Mouse (Mus musculus) lung, embryonic 14.5 days (tissue): Measurements from ENCODE around the gene Cdc20b. TPM values are rescaled to one million over a fixed set of nuclear protein-coding genes. Genes with fewer than 3 reads are reported as not detected.

Experiments
- ATAC-seq: fragments of 200-750 bp; cut with Nextera tagmentation; 2 replicates; pipeline ENCODE4 v1.8.0; 2017; ENCODE audit warnings: mild to moderate bottlenecking, moderate TSS enrichment, moderate library complexity; ENCODE audit not compliant: insufficient read depth
- DNase-seq: peaks from one replicate; pipeline ENCODE4 v3.0.0-alpha.2; 2015
- H3K27ac ChIP-seq: fragments of 300-500 bp; sonication (generic); 2 replicates; pipeline ENCODE4 v1.5.1; 2014; ENCODE audit warnings: low read depth, mild to moderate bottlenecking, moderate library complexity
- H3K27me3 ChIP-seq: fragments of 300-500 bp; sonication (generic); 2 replicates; pipeline ENCODE4 v1.6.1; 2014; ENCODE audit warnings: low read length, control low read depth; ENCODE audit not compliant: insufficient read depth
- H3K36me3 ChIP-seq: fragments of 300-500 bp; sonication (generic); 2 replicates; pipeline ENCODE4 v1.6.1; 2014; ENCODE audit warnings: control low read depth; ENCODE audit not compliant: insufficient read depth
- H3K4me1 ChIP-seq: fragments of 300-500 bp; sonication (generic); 2 replicates; pipeline ENCODE4 v1.6.1; 2014; ENCODE audit warnings: antibody characterized with exemption, control low read depth; ENCODE audit not compliant: insufficient read depth
- H3K4me2 ChIP-seq: fragments of 300-500 bp; sonication (generic); 2 replicates; pipeline ENCODE4 v1.6.1; 2014; ENCODE audit warnings: mild to moderate bottlenecking
- H3K4me3 ChIP-seq: fragments of 300-500 bp; sonication (generic); 2 replicates; pipeline ENCODE4 v1.5.1; 2014; ENCODE audit warnings: low read depth, low read length
- H3K9ac ChIP-seq: fragments of 300-500 bp; sonication (generic); 2 replicates; pipeline ENCODE4 v1.6.1; 2014
- H3K9me3 ChIP-seq: fragments of 300-500 bp; sonication (generic); 2 replicates; pipeline ENCODE4 v1.6.1; 2016; ENCODE audit warnings: low read depth, low read length, control low read depth
- CTCF ChIP-seq: IDR thresholded peaks from 2 replicates; pipeline ENCODE4 v1.5.1; 2016; ENCODE audit warnings: antibody characterized with exemption, low read depth
- WGBS: fragments of 180-500 bp; shearing (Covaris S2); extraction: QIAGEN DNeasy Blood & Tissue Kit; methylation state at CpG from one replicate; pipeline ENCODE4 v1.1.7; 2014; 5-methylcytosine and 5-hydroxymethylcytosine counted together
- polyA plus RNA-seq: library from polyadenylated mRNA; unstranded; fragments of >200 nt; fragmentation: Nextera tagmentation; extraction: Ambion mirVana; gene quantifications from 2 replicates; pipeline ENCODE4 v1.2.1, GENCODE M21; 2014

Gene Cdc20b
- polyA plus RNA-seq, 1 experiment from 2014 or later: not detected

- no peak overlapping the region for H3K9ac ChIP-seq
- DNase-seq: peak; percentile 71
- peak overlapping the region; percentile 51 for H3K4me3 ChIP-seq
- no peak for ATAC-seq
- H3K9me3 ChIP-seq: no peaks in the 10 kb centered on the region
- 1% methylated on average over 23 of the region's 23 CpGs for WGBS
- peaks cover 85% of the 10 kb centered on the region for H3K27me3 ChIP-seq
- H3K4me2 ChIP-seq: peak overlapping the region; percentile 100
- H3K4me1 ChIP-seq: no peaks in the 10 kb centered on the region; the same call in 1 of the 2 replicates
- no peak for TF ChIP-seq CTCF
- no peaks in the 10 kb centered on the region for H3K36me3 ChIP-seq
- H3K27ac ChIP-seq: no peak overlapping the region
These were observed 45.4 kb upstream of the Cdc20b start for GRCm38 (mm10) chr13:112989541-112989940.

- H3K27ac ChIP-seq: no peak overlapping the region
- no peak overlapping the region for H3K4me2 ChIP-seq
- no peak for TF ChIP-seq CTCF
- DNase-seq: no peak
- H3K9ac ChIP-seq: no peak overlapping the region
- no peaks in the 10 kb centered on the region; the same call in 1 of the 2 replicates for H3K4me1 ChIP-seq
- 15% methylated on average over 4 of the region's 4 CpGs for WGBS
- ATAC-seq: no peak
- no peak overlapping the region for H3K4me3 ChIP-seq
- H3K27me3 ChIP-seq: peaks cover 90% of the 10 kb centered on the region
- no peaks in the 10 kb centered on the region for H3K36me3 ChIP-seq
- no peaks in the 10 kb centered on the region for H3K9me3 ChIP-seq
These were observed 44.6 kb upstream of the Cdc20b start for GRCm38 (mm10) chr13:112990346-112990745.

GRCm38 (mm10) chr13:112993531-112994152, 41.3 kb upstream of the Cdc20b start, which contains the start of gene Mcidas:
Gene Mcidas, plus strand, starts transcription at chr13:112993845.
- no peak within 1 kb of the TSS for H3K27ac ChIP-seq
- peak within 1 kb of the TSS; percentile 73 for H3K4me2 ChIP-seq
- under 1% methylated on average over 63 of the region's 63 CpGs for WGBS
- H3K9me3 ChIP-seq: no peaks in the 10 kb centered on the region
- peak within 1 kb of the TSS; percentile 41 for H3K4me3 ChIP-seq
- H3K4me1 ChIP-seq: no peaks in the 10 kb centered on the region; the same call in 1 of the 2 replicates
- H3K36me3 ChIP-seq: no peaks in the 10 kb centered on the region
- ATAC-seq: peak; percentile 36
- TF ChIP-seq CTCF: no peak
- no peak within 1 kb of the TSS for H3K9ac ChIP-seq
- peaks cover 94% of the 10 kb centered on the region for H3K27me3 ChIP-seq
- DNase-seq: no peak

- Histone ChIP-seq H3K9me3 (no peaks in the 10 kb centered on the region), H3K9ac (no peak overlapping the region), H3K4me1 (no peaks in the 10 kb centered on the region; the same call in 1 of the 2 replicates), H3K4me2 (peak overlapping the region; percentile 73), H3K27me3 (peaks cover 94% of the 10 kb centered on the region), H3K36me3 (no peaks in the 10 kb centered on the region), H3K27ac (no peak overlapping the region), H3K4me3 (peak overlapping the region; percentile 41)
- 1% methylated on average over 25 of the region's 25 CpGs for WGBS
- peak; percentile 83 for TF ChIP-seq CTCF
- DNase-seq: peak; percentile 77
- ATAC-seq: peak; percentile 26; the same call in 1 of the 2 replicates
These were observed 40.7 kb upstream of the Cdc20b start for GRCm38 (mm10) chr13:112994191-112994590.

- Histone ChIP-seq H3K9ac (no peak overlapping the region), H3K9me3 (no peaks in the 10 kb centered on the region), H3K4me2 (no peak overlapping the region), H3K27ac (no peak overlapping the region), H3K36me3 (no peaks in the 10 kb centered on the region), H3K4me1 (no peaks in the 10 kb centered on the region), H3K4me3 (no peak overlapping the region), H3K27me3 (peaks cover 80% of the 10 kb centered on the region)
- 47% methylated on average over 4 of the region's 4 CpGs for WGBS
- DNase-seq: no peak
- no peak for TF ChIP-seq CTCF
- no peak for ATAC-seq
These were observed 38.5 kb upstream of the Cdc20b start for GRCm38 (mm10) chr13:112996407-112996806.

GRCm38 (mm10) chr13:112997369-112997768, 37.5 kb upstream of the Cdc20b start:
- H3K27me3 ChIP-seq: peaks cover 75% of the 10 kb centered on the region

GRCm38 (mm10) chr13:112998427-112999201, 36.3 kb upstream of the Cdc20b start:
- peak overlapping the region; percentile 27 for H3K9ac ChIP-seq
- H3K27ac ChIP-seq: no peak overlapping the region
- DNase-seq (peak; percentile 54), ATAC-seq (0 out of 2 replicates have a peak, but pooled peaks have one; percentile 21)
- H3K9me3 ChIP-seq: no peaks in the 10 kb centered on the region
- peak overlapping the region; percentile 69 for H3K4me2 ChIP-seq
- 1% methylated on average over 45 of the region's 46 CpGs for WGBS
- TF ChIP-seq CTCF: no peak
- H3K36me3 ChIP-seq: no peaks in the 10 kb centered on the region
- H3K4me1 ChIP-seq: no peaks in the 10 kb centered on the region
- H3K4me3 ChIP-seq: peak overlapping the region; percentile 34
- peaks cover 64% of the 10 kb centered on the region for H3K27me3 ChIP-seq

More at GRCm38 (mm10) chr13:112997369-112997768, 37.5 kb upstream of the Cdc20b start:
- H3K4me2 ChIP-seq: no peak overlapping the region
- WGBS: 70% methylated on average over 6 of the region's 6 CpGs
- no peaks in the 10 kb centered on the region for H3K9me3 ChIP-seq
- no peak for DNase-seq
- no peak for ATAC-seq
- no peak overlapping the region for H3K4me3 ChIP-seq
- no peak overlapping the region for H3K27ac ChIP-seq
- H3K4me1 ChIP-seq: no peaks in the 10 kb centered on the region
- no peaks in the 10 kb centered on the region for H3K36me3 ChIP-seq
- no peak overlapping the region for H3K9ac ChIP-seq
- no peak for TF ChIP-seq CTCF
